Mouse (Mus musculus): ENCODE results near the gene Ghrhr. TPM values are rescaled to one million over a fixed set of nuclear protein-coding genes. Genes with fewer than 3 reads are reported as not detected.

Gene Ghrhr
- polyA plus RNA-seq, 1 experiment = not detected

- H3K4me1 ChIP-seq (ENCODE audit: control insufficient read depth, insufficient read depth, low read length) = peaks cover 4% of the 10 kb centered on the region; the same call in 1 of the 2 replicates
- H3K27ac ChIP-seq (ENCODE audit: insufficient read depth, low read depth, low read length) = no peak overlapping the region
- H3K4me3 ChIP-seq (ENCODE audit: insufficient read depth, low read depth, low read length) = no peak overlapping the region
- WGBS = 53% methylated on average over 5 of the region's 5 CpGs
- TF ChIP-seq CTCF (IDR thresholded peaks at IDR 0.05; ENCODE audit: insufficient read depth, low read depth, low read length) (no peak), POLR2A (IDR thresholded peaks at IDR 0.05; ENCODE audit: insufficient read depth, low read depth, low read length) (no peak)
Observed at GRCm38 (mm10) chr6:55356976-55357635, 19.0 kb upstream of the Ghrhr start.

DNA sequence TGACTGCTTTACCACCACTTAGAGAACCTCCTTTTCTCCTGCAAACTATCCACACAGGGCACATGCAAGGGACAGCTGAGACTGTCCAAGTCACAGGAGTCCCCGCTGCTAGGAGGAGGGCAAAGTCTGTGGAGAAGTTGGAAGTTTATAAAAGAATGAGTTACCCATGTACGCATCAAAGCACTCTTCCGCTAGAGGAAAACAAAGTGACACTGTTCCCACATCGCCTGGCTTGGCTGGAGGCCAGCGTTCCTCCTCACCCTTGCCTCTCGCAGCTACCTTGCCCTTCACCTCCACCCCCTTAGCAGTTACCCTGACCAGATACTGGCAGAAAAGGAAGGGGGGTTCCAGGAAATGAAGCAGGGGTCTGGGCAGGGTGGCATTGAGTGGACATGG, 18.5 kb upstream of the Ghrhr start:
- Histone ChIP-seq H3K4me1 (ENCODE audit: control insufficient read depth, insufficient read depth, low read length) (peaks cover 4% of the 10 kb centered on the region; the same call in 1 of the 2 replicates), H3K4me3 (ENCODE audit: insufficient read depth, low read depth, low read length) (no peak overlapping the region), H3K27ac (ENCODE audit: insufficient read depth, low read depth, low read length) (no peak overlapping the region)
- 35% methylated on average over 6 of the region's 6 CpGs for WGBS
- no peak for TF ChIP-seq POLR2A (IDR thresholded peaks at IDR 0.05; ENCODE audit: insufficient read depth, low read depth, low read length)
- TF ChIP-seq CTCF (IDR thresholded peaks at IDR 0.05; ENCODE audit: insufficient read depth, low read depth, low read length) = no peak

- Histone ChIP-seq H3K4me3 (ENCODE audit: insufficient read depth, low read depth, low read length) (no peak overlapping the region), H3K27ac (ENCODE audit: insufficient read depth, low read depth, low read length) (no peak overlapping the region), H3K4me1 (ENCODE audit: control insufficient read depth, insufficient read depth, low read length) (peaks cover 4% of the 10 kb centered on the region; the same call in 1 of the 2 replicates)
- 31% methylated on average over 2 of the region's 2 CpGs for WGBS
- TF ChIP-seq CTCF (IDR thresholded peaks at IDR 0.05; ENCODE audit: insufficient read depth, low read depth, low read length) = no peak
- TF ChIP-seq POLR2A (IDR thresholded peaks at IDR 0.05; ENCODE audit: insufficient read depth, low read depth, low read length) = no peak
Observed at GRCm38 (mm10) chr6:55358731-55359143, 17.4 kb upstream of the Ghrhr start.

GRCm38 (mm10) chr6:55362663-55363062, 13.4 kb upstream of the Ghrhr start:
- Histone ChIP-seq H3K4me1 (ENCODE audit: control insufficient read depth, insufficient read depth, low read length) (peaks cover 2% of the 10 kb centered on the region; the same call in 1 of the 2 replicates), H3K4me3 (ENCODE audit: insufficient read depth, low read depth, low read length) (no peak overlapping the region), H3K27ac (ENCODE audit: insufficient read depth, low read depth, low read length) (no peak overlapping the region)
- 100% methylated on average over 1 of the region's 1 CpGs for WGBS
- TF ChIP-seq POLR2A (IDR thresholded peaks at IDR 0.05; ENCODE audit: insufficient read depth, low read depth, low read length) (no peak), CTCF (IDR thresholded peaks at IDR 0.05; ENCODE audit: insufficient read depth, low read depth, low read length) (no peak)

GRCm38 (mm10) chr6:55367126-55367525, 9.0 kb upstream of the Ghrhr start:
- Histone ChIP-seq H3K4me1 (ENCODE audit: control insufficient read depth, insufficient read depth, low read length) (no peaks in the 10 kb centered on the region), H3K4me3 (ENCODE audit: insufficient read depth, low read depth, low read length) (no peak overlapping the region), H3K27ac (ENCODE audit: insufficient read depth, low read depth, low read length) (no peak overlapping the region)
- no peak for TF ChIP-seq CTCF (IDR thresholded peaks at IDR 0.05; ENCODE audit: insufficient read depth, low read depth, low read length)
- TF ChIP-seq POLR2A (IDR thresholded peaks at IDR 0.05; ENCODE audit: insufficient read depth, low read depth, low read length) = no peak

DNA sequence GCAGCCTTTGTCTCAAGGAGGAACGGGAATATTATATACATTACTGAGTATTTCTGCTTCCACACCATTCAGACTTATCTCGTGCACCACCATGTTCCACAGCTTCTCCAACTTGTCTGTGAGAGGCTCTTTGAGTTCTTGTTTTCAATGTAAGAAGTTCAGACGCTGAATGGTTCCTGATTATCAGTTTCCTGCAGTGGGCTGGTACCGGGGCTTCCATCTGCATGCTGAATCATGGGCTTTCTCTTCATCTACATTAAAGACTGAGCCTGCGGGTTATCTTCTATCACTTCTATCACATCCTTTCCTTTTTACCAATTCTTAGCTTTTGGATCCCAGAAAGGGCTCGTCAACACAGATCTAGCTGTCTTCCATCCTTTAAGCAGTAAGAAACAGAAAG, 5.3 kb upstream of the Ghrhr start:
- Histone ChIP-seq H3K4me3 (ENCODE audit: insufficient read depth, low read depth, low read length) (no peak overlapping the region), H3K4me1 (ENCODE audit: control insufficient read depth, insufficient read depth, low read length) (no peaks in the 10 kb centered on the region), H3K27ac (ENCODE audit: insufficient read depth, low read depth, low read length) (no peak overlapping the region)
- TF ChIP-seq CTCF (IDR thresholded peaks at IDR 0.05; ENCODE audit: insufficient read depth, low read depth, low read length) (no peak), POLR2A (IDR thresholded peaks at IDR 0.05; ENCODE audit: insufficient read depth, low read depth, low read length) (no peak)
- 67% methylated on average over 6 of the region's 6 CpGs for WGBS

DNA sequence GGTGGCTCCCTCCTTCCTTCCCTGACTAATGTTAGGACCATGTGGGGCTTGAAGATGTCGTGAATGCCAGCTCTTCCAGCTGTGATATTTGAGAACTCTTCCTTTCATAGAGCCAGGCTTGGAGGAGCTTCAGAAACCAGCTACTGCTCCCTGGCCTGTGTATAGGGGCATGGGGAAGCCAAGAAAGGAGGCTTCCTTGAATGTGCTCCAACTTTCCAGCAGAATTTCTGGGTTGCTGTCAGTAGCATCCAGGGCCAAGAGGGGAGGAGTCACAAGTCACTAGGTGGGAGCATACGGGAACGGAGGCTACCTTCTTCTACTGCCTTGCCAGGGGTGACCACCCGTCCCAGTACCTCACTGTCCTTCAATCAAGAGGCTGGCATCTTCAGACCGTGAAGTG, 416 bp downstream of the Ghrhr start:
- Histone ChIP-seq H3K27ac (ENCODE audit: insufficient read depth, low read depth, low read length) (no peak overlapping the region), H3K4me1 (ENCODE audit: control insufficient read depth, insufficient read depth, low read length) (peaks cover 9% of the 10 kb centered on the region), H3K4me3 (ENCODE audit: insufficient read depth, low read depth, low read length) (no peak overlapping the region)
- TF ChIP-seq CTCF (IDR thresholded peaks at IDR 0.05; ENCODE audit: insufficient read depth, low read depth, low read length) (no peak), POLR2A (IDR thresholded peaks at IDR 0.05; ENCODE audit: insufficient read depth, low read depth, low read length) (no peak)
- 64% methylated on average over 5 of the region's 5 CpGs for WGBS

GRCm38 (mm10) chr6:55377461-55377860, 1.4 kb downstream of the Ghrhr start:
- 86% methylated on average over 4 of the region's 4 CpGs for WGBS
- peaks cover 9% of the 10 kb centered on the region for H3K4me1 ChIP-seq (ENCODE audit: control insufficient read depth, insufficient read depth, low read length)
- no peak for TF ChIP-seq POLR2A (IDR thresholded peaks at IDR 0.05; ENCODE audit: insufficient read depth, low read depth, low read length)
- TF ChIP-seq CTCF (IDR thresholded peaks at IDR 0.05; ENCODE audit: insufficient read depth, low read depth, low read length) = no peak

GRCm38 (mm10) chr6:55379641-55380335, 3.7 kb downstream of the Ghrhr start:
- 33% methylated on average over 3 of the region's 3 CpGs for WGBS
- TF ChIP-seq POLR2A (IDR thresholded peaks at IDR 0.05; ENCODE audit: insufficient read depth, low read depth, low read length) = no peak
- no peak for TF ChIP-seq CTCF (IDR thresholded peaks at IDR 0.05; ENCODE audit: insufficient read depth, low read depth, low read length)
- no peak overlapping the region for H3K27ac ChIP-seq (ENCODE audit: insufficient read depth, low read depth, low read length)
- no peak overlapping the region for H3K4me3 ChIP-seq (ENCODE audit: insufficient read depth, low read depth, low read length)
- peaks cover 14% of the 10 kb centered on the region for H3K4me1 ChIP-seq (ENCODE audit: control insufficient read depth, insufficient read depth, low read length)

More at GRCm38 (mm10) chr6:55377461-55377860, 1.4 kb downstream of the Ghrhr start:
- no peak overlapping the region for H3K4me3 ChIP-seq (ENCODE audit: insufficient read depth, low read depth, low read length)
- no peak overlapping the region for H3K27ac ChIP-seq (ENCODE audit: insufficient read depth, low read depth, low read length)
